Mouse (Mus musculus) hematopoietic stem cell, adult 5-6 weeks (primary cell): ENCODE results near the gene Gm12216. TPM values are rescaled to one million over a fixed set of nuclear protein-coding genes. Genes with fewer than 3 reads are reported as not detected.

Experiments used
- ATAC-seq, 2 experiments: fragments of 125-278 bp in 1 of 2; replicated peaks in 1 of 2; 2 replicates each; pipeline ENCODE4 v1.8.0; 2016 to 2017; ENCODE audit warnings: inconsistent platforms in 2 of 2, mild to moderate bottlenecking in 2 of 2, moderate number of reproducible peaks in 2 of 2, low read depth in 1 of 2, moderate TSS enrichment in 1 of 2; ENCODE audit not compliant: low FRiP score in 2 of 2, poor library complexity in 2 of 2, severe bottlenecking in 2 of 2, insufficient read depth in 1 of 2, low TSS enrichment in 1 of 2
- total RNA-seq: library from RNA; stranded (forward); fragments of 172-1452, 232-1000 nt; gene quantifications from 2 replicates; pipeline ENCODE4 v1.2.3, GENCODE M21; 2017

Gene Gm12216
- total RNA-seq, 1 experiment from 2014 or later, result 15.1 TPM

- peak in 1 of 2 experiments; percentile 53; a peak in 2 of 4 replicates for ATAC-seq
Observed at GRCm38 (mm10) chr11:53747985-53748384, 111.1 kb downstream of the Gm12216 start.

- no peak for ATAC-seq
Observed at GRCm38 (mm10) chr11:53745260-53745659, 113.8 kb downstream of the Gm12216 start.

- ATAC-seq, result no peak
Observed at GRCm38 (mm10) chr11:53742353-53742752, 116.7 kb downstream of the Gm12216 start.

- ATAC-seq, result peak; percentile 52 to 71; a peak in 1 of 4 replicates
Observed at GRCm38 (mm10) chr11:53737573-53737946, 121.5 kb downstream of the Gm12216 start.

- ATAC-seq, result peak; percentile 75 to 86
Observed at GRCm38 (mm10) chr11:53736771-53737572, 122.1 kb downstream of the Gm12216 start.

GRCm38 (mm10) chr11:53735682-53736245 lies 123.3 kb downstream of the Gm12216 start:
- peak; percentile 74 to 85 for ATAC-seq

- ATAC-seq, result no peak
Observed at GRCm38 (mm10) chr11:53734970-53735681, 123.9 kb downstream of the Gm12216 start.

- ATAC-seq, result no peak
Observed at GRCm38 (mm10) chr11:53734431-53734830, 124.6 kb downstream of the Gm12216 start.

GRCm38 (mm10) chr11:53733824-53734223 lies 125.2 kb downstream of the Gm12216 start:
- no peak for ATAC-seq

Other genes starting within 250 kb of the Gm12216 start
- gene Il4, start 240.6 kb downstream of the Gm12216 start, total RNA-seq, result 2.9 TPM in 1 of 2 replicates, not detected in the other
- gene Il13, start 224.6 kb downstream of the Gm12216 start, total RNA-seq, result not detected in 2 replicates
- 86.1 and 112 TPM in 2 replicates for gene Rad50, start 151.9 kb downstream of the Gm12216 start, total RNA-seq
- gene Il5, start 138.5 kb downstream of the Gm12216 start, total RNA-seq, result not detected in 2 replicates
- 128 and 150 TPM in 2 replicates for gene Irf1, start 89.2 kb downstream of the Gm12216 start, total RNA-seq
- gene Gm17334, start 86.1 kb downstream of the Gm12216 start, total RNA-seq, result 0.50 and 1.0 TPM in 2 replicates
- 9.9 and 20.4 TPM in 2 replicates for gene Slc22a5, start 32.4 kb upstream of the Gm12216 start, total RNA-seq
- 1.9 and 8.2 TPM in 2 replicates for gene Slc22a21, start 121.1 kb upstream of the Gm12216 start, total RNA-seq
- gene Slc22a4, start 168.8 kb upstream of the Gm12216 start, total RNA-seq, result 1.3 and 9.5 TPM in 2 replicates
- not detected in 2 replicates for gene Pdlim4, start 209.8 kb upstream of the Gm12216 start, total RNA-seq
- gene P4ha2, start 240.8 kb upstream of the Gm12216 start, total RNA-seq, result not detected in 2 replicates